Mouse (Mus musculus) ES-Bruce4 (cell line): Measurements from ENCODE around the gene Scfd2. TPM values are rescaled to one million over a fixed set of nuclear protein-coding genes. Genes with fewer than 3 reads are reported as not detected.

Experiments used
- H3K27ac ChIP-seq: 2 replicates; pipeline ENCODE4 v1.5.1; 2012; ENCODE audit warnings: low read length, inconsistent platforms; ENCODE audit not compliant: insufficient read depth
- H3K27me3 ChIP-seq: 2 replicates; pipeline ENCODE4 v1.6.1; 2012; ENCODE audit warnings: mild to moderate bottlenecking, low read length, inconsistent platforms; ENCODE audit not compliant: control insufficient read depth, poor library complexity, insufficient read depth, severe bottlenecking
- H3K36me3 ChIP-seq: 2 replicates; pipeline ENCODE4 v1.6.1; 2012; ENCODE audit warnings: inconsistent platforms, mild to moderate bottlenecking, low read length, moderate library complexity; ENCODE audit not compliant: control insufficient read depth, poor library complexity, insufficient read depth, severe bottlenecking
- H3K4me1 ChIP-seq: one replicate; pipeline ENCODE4 v1.8.1; 2011; ENCODE audit warnings: low read length; ENCODE audit not compliant: control insufficient read depth, insufficient read depth
- H3K4me3 ChIP-seq: 2 replicates; pipeline ENCODE4 v1.5.1; 2011; ENCODE audit warnings: low read depth, mild to moderate bottlenecking, low read length
- H3K9ac ChIP-seq: 2 replicates; pipeline ENCODE4 v1.6.1; 2012; ENCODE audit warnings: low read depth, mild to moderate bottlenecking, inconsistent platforms; ENCODE audit not compliant: poor library complexity, severe bottlenecking
- H3K9me3 ChIP-seq: replicated peaks from 2 replicates; pipeline ENCODE4 v1.6.1; 2012; ENCODE audit warnings: mild to moderate bottlenecking, low read length, inconsistent platforms; ENCODE audit not compliant: control insufficient read depth, poor library complexity, insufficient read depth, severe bottlenecking
- CTCF ChIP-seq: IDR thresholded peaks from one replicate; pipeline ENCODE4 v1.8.1; 2011; ENCODE audit warnings: low read depth, low read length
- EP300 ChIP-seq: IDR thresholded peaks from 2 replicates; pipeline ENCODE4 v1.6.1; 2011; ENCODE audit warnings: low read depth, low read length; ENCODE audit not compliant: insufficient read depth
- POLR2A ChIP-seq: IDR thresholded peaks from one replicate; pipeline ENCODE4 v1.8.1; 2011; ENCODE audit warnings: low read length; ENCODE audit not compliant: insufficient read depth
- polyA plus RNA-seq: library from polyadenylated mRNA; stranded (reverse); fragments of >200 nt; gene quantifications from 2 replicates; pipeline ENCODE4 v1.2.4, GENCODE M21; 2011; ENCODE audit warnings: low read depth; ENCODE audit not compliant: missing spikeins, insufficient read depth, insufficient read length

The Scfd2 gene
- polyA plus RNA-seq, 1 experiment, result 5.8 TPM

GRCm38 (mm10) chr5:74482633-74483032 is 48.9 kb downstream of the Scfd2 start:
- Histone ChIP-seq H3K27ac (no peak overlapping the region), H3K36me3 (no peaks in the 10 kb centered on the region), H3K4me1 (no peaks in the 10 kb centered on the region), H3K27me3 (no peaks in the 10 kb centered on the region), H3K9ac (no peak overlapping the region), H3K9me3 (no peaks in the 10 kb centered on the region), H3K4me3 (no peak overlapping the region)
- TF ChIP-seq POLR2A (no peak), EP300 (no peak), CTCF (no peak)

- H3K4me1 ChIP-seq, result no peaks in the 10 kb centered on the region
- no peaks in the 10 kb centered on the region for H3K36me3 ChIP-seq
- H3K27ac ChIP-seq, result no peak overlapping the region
- no peaks in the 10 kb centered on the region for H3K9me3 ChIP-seq
- TF ChIP-seq CTCF, result no peak
- TF ChIP-seq POLR2A, result no peak
- TF ChIP-seq EP300, result no peak
- H3K9ac ChIP-seq, result no peak overlapping the region
- no peak overlapping the region for H3K4me3 ChIP-seq
- no peaks in the 10 kb centered on the region for H3K27me3 ChIP-seq
Measured at GRCm38 (mm10) chr5:74482034-74482433, 49.5 kb downstream of the Scfd2 start.

- H3K4me1 ChIP-seq, result no peaks in the 10 kb centered on the region
- H3K9ac ChIP-seq, result no peak overlapping the region
- no peaks in the 10 kb centered on the region for H3K9me3 ChIP-seq
- no peak for TF ChIP-seq CTCF
- TF ChIP-seq POLR2A, result no peak
- no peak for TF ChIP-seq EP300
- no peaks in the 10 kb centered on the region for H3K36me3 ChIP-seq
- no peaks in the 10 kb centered on the region for H3K27me3 ChIP-seq
- no peak overlapping the region for H3K27ac ChIP-seq
- H3K4me3 ChIP-seq, result no peak overlapping the region
Measured at GRCm38 (mm10) chr5:74480409-74480808, 51.1 kb downstream of the Scfd2 start.

GRCm38 (mm10) chr5:74479947-74480346 is 51.6 kb downstream of the Scfd2 start:
- Histone ChIP-seq H3K4me1 (no peaks in the 10 kb centered on the region), H3K36me3 (no peaks in the 10 kb centered on the region), H3K4me3 (no peak overlapping the region), H3K27ac (no peak overlapping the region), H3K9ac (no peak overlapping the region), H3K27me3 (no peaks in the 10 kb centered on the region), H3K9me3 (no peaks in the 10 kb centered on the region)
- TF ChIP-seq POLR2A, result no peak
- TF ChIP-seq CTCF, result no peak
- no peak for TF ChIP-seq EP300

- H3K9ac ChIP-seq, result no peak overlapping the region
- TF ChIP-seq CTCF (no peak), EP300 (no peak), POLR2A (no peak)
- H3K27ac ChIP-seq, result no peak overlapping the region
- H3K9me3 ChIP-seq, result no peaks in the 10 kb centered on the region
- H3K27me3 ChIP-seq, result no peaks in the 10 kb centered on the region
- no peaks in the 10 kb centered on the region for H3K4me1 ChIP-seq
- H3K36me3 ChIP-seq, result no peaks in the 10 kb centered on the region
- no peak overlapping the region for H3K4me3 ChIP-seq
Measured at GRCm38 (mm10) chr5:74479157-74479556, 52.4 kb downstream of the Scfd2 start.

- Histone ChIP-seq H3K9ac (no peak overlapping the region), H3K4me1 (no peaks in the 10 kb centered on the region), H3K4me3 (no peak overlapping the region), H3K36me3 (no peaks in the 10 kb centered on the region), H3K27me3 (no peaks in the 10 kb centered on the region), H3K27ac (no peak overlapping the region), H3K9me3 (no peaks in the 10 kb centered on the region)
- no peak for TF ChIP-seq EP300
- TF ChIP-seq CTCF, result no peak
- no peak for TF ChIP-seq POLR2A
Measured at GRCm38 (mm10) chr5:74476551-74476950, 55.0 kb downstream of the Scfd2 start.
